Mouse (Mus musculus): ENCODE measurements around the gene Gm42517.

- TF ChIP-seq POLR2A (IDR thresholded peaks at IDR 0.05; ENCODE audit: insufficient read depth, low read depth, low read length) (no peak), EP300 (IDR thresholded peaks at IDR 0.05; ENCODE audit: insufficient read depth, low read depth, low read length) (no peak)
Measured at GRCm38 (mm10) chr5:108406977-108407376, 39.3 kb upstream of the Gm42517 start.

Measured in heart, adult 2 months (tissue).